Mouse (Mus musculus): ENCODE data around the gene Snx29.

Gene Snx29

DNA sequence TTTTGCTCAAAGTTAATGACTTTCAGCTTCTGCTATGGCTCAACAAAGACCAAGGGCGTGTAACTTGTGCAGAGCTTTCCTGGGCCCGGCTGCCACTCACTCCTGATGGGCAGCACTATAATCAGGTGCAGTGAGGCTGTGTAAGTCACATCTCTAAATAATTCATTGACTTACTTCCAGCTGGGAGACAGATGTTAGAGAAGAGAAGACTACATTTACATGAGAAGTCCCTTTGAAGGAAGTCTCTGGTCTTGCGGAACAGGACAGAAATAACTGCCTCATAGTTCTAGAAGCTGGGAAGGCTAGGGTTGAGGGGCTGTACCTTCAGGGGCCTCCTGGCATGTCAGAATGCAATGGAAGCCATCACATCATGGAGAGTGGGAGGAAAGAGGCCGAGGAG, 127.9 kb downstream of the Snx29 start:
- no peak for DNase-seq (ENCODE audit: low spot score)

DNA sequence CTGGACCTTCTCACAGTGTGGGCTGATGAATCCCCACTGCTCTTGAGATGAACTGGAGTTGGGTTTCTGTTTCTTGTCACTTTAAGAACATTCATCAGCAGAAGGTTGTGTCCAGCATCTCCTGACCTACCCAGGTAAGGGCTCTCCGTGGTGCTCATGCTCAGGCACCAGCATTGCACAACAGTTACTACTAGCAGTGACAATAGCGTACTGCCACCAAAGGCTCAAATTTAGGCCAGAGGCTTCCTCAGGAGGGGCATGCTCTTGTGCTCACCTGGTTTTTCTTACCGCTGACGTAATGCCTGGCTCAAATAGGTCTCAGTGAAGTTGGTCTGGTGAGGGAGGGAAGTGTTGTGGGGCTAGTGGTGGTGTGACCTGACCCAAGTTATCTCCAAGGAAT, 132.2 kb downstream of the Snx29 start:
- DNase-seq (ENCODE audit: low spot score), result no peak

DNA sequence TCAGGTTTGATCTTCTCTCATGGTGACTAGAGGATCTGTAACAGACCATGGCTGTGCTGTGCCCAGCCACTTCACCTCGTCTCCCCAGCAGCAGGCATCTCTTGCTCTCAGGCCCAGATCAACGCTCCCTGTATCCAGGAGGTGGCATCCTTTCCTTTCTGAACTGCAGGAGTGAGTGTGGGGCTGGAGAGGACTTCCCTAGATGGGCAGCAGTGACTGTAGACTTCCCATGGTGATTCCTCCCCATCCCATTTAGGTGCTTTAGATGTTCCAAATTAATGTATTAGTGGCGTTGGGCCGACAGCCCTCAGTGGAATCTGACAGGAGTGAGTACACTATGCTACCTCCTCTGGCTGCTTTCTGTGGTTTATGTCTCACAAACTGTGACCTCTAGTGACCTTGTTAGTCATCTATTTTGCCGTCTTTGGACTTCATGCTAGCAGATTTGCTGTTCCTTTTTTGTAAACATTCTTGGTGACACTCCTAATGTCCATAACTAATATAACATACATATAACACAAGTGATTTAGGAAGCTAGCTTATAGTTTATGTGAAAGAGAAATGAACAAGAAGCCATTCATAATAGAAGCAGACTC, 132.9 kb downstream of the Snx29 start:
- DNase-seq (ENCODE audit: low spot score), result no peak

DNA sequence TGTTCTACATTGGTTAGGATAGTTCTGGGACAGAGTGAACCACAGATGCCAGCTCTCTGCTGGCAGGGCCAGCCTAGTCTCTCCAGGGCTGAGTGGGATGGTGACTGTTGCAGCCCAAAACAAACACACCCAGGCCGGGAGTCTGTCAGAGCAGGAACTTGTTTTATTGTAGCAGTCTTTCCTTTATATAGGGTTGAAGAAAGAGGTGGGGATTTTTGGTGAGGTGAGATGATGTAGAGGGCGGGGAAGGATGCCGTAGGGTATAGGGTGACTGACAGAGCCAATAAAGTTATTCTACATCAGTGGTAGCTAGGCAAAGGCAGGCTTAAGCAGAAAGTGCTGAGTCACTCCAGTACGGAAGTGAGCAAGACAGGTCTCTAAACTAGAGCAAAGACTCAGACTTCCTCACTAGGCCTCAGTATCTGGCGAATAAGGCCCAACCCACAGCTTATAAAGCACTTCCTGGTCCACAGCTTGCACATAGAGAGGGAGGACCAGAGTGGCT, 133.5 kb downstream of the Snx29 start:
- DNase-seq (ENCODE audit: low spot score), result no peak

DNA sequence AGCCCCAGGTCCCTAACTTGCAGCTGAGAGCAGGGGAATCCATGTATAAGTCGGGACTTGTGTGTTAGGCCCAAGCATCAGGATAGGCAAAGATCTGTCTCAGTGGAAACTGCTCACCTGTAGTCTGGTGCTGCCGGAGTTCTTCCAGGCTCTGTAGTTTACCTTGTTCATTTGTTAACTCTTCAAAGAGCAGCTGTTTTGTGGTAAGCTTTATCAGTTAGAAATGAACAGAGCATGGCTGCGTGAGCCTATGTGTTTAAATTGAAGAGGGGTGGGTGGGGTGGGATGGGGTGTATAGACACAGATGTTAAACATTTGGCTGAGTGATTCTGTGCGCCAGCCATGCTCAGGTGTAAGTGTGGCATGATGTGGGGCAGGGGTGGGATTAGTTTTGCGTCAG, 134.4 kb downstream of the Snx29 start:
- DNase-seq (ENCODE audit: low spot score), result no peak

DNA sequence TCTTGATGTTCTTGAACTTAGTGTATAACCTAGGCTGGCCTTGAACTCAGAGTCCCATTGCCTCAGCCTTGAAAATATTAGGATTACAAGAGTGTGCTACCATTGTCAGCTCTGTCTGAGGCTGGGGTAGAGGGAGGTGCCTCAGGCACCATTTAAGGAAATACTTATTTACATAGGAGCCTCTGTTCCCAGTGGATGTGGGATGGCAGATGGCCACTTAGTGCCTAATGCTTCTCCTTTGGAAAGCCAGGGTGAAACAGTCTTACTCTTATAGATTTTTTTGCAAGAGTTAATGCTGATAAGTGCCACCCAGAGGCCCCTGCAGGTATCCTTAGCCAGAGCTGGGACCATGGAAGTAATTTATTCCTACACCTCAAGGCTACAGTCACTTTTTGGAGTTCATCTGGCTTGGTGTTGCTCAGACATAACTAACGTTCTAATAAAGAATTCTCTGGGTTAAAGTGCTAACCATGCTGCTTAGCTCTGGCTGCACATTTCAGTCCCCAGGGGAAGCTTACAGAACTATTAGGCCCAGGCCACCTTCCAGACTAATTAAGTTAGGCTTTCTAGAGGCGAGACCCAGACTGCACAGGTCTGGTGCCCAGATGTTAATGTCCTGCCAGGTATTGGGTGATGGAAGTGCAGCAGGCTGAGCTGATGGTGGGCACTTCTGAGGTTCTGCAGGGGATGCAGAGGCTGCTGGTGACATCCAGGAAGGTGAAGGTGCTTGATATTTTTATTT, 135.1 kb downstream of the Snx29 start:
- DNase-seq (ENCODE audit: low spot score), result no peak

DNA sequence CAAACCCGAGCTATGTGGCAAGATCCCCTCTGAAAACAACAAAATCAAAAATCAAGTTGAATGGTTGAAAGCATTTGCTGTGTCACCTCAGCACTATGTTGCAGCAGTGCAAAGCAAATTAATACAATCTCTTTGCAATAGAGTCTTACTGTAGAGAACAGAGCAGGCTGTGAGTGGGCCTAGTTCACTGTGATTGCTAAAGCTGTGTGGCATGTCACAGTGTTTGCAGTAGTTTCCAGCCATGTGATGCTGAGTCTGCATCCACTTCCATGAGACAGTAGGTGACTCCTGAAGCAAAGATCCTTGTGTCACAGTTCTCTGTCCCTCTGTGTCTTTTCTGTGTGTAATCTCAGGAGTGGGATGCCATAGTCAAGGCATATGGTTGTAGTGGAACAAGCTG, 137.5 kb downstream of the Snx29 start:
- DNase-seq (ENCODE audit: low spot score), result no peak

DNA sequence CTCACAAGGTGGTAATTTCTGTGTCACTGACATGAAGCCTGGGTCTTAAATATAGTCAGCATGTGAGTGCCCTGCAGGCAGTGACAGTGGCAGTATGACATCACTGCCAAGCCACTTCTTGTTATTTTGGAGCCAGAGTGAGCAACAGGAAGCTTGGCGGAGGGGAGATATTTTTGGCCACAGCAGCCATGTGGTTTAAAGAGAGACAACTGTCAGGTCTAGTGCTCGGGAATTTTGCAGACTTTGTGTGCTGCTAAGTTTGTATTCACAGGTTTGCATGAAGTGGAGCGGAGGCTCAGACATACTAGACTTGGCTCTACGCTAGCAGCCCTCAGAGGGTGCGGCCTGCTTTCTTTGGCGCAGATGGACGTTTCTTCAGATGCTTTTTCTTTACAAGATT, 138.9 kb downstream of the Snx29 start:
- no peak for DNase-seq (ENCODE audit: low spot score)

DNA sequence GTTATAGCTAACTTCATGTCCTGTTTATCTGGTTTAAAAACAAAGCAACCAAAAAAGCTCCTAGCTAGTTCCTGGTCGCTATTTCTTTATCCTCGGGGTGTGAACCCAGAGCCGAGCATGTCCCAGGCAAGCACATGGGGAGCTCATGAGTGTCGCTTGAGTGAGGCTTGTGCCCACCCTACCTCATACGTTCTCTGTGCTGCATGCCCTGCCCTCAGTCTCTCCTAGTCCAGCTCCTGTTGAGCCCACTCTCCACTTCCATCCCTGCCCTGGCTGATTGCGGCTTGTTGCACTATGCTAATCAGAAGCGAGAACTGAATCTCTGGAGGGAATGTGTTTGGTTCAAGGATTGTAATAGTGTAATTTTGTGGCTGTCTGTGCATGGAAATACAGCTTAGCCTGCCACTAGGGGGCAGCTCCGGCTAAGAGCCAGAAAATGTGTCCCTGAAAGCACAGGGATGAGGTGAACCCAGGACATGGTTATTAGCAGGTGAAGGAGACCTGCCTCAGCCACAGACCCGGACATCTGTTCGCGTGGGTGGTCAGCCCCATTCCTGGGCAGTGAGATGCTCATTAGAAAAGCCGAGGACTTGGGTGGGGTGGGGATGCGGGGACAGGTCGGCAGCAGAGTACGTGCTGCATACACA, 145.9 kb downstream of the Snx29 start:
- peak; percentile 56 for DNase-seq (ENCODE audit: low spot score)

DNA sequence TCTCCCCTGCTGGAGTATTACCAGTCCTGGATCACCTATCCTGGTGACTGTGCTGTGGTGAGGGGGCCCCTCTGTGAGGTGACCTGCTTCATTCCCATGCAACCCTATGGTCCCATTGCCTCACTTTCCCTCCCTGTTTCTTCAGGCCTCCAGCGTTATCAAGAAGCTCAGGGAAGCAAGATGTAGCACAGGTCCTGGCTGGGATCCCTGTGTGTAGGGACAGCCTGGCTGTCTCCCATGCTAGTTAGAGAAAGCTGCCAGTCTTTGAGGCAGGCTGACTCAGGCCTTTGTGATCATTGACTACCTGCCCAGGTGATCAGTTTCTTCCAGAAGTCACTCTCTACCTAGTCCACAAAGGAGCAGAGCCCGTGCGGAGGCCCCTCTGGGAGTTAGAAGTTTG, 146.8 kb downstream of the Snx29 start:
- DNase-seq (ENCODE audit: low spot score), result no peak

DNA sequence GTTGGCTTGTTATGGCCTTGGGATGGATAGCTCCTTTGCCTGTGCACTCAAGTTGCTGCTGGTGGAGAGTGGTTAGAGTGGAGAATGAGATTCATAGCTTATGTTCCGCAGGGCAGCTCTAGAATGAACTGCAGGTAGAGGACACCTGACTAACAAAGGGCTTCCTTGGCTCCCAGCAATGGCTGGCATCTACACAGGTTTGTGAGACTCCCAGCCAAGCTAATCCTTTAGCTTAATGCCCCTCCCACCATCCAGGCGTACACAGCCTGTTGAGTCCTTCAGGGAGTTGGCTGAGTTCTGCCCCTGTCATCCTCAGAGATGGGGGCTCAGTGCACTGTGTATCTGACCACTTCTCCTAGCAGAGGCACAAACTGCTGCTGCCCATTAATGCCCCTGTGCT, 148.5 kb downstream of the Snx29 start:
- DNase-seq (ENCODE audit: low spot score), result no peak

DNA sequence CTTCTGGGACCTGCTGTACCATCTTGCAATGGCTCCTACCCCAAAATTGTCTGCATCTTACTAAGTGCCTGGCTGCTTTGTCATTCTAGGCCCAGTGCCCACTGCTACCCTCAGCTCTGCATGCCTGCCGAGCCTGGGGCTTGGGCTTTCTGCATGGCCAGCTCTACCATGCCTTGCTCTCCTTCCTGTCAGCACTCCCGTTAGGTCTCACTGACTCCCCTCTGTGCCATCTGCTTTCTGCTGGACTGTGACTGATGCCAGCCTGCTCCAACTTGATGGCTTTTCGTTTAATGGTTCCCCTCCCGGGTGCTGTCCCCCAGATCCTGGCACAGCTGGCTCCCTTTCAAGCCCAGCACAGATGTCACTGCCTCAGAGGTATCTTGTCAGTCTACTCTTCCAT, 150.1 kb downstream of the Snx29 start:
- DNase-seq (ENCODE audit: low spot score), result no peak

DNA sequence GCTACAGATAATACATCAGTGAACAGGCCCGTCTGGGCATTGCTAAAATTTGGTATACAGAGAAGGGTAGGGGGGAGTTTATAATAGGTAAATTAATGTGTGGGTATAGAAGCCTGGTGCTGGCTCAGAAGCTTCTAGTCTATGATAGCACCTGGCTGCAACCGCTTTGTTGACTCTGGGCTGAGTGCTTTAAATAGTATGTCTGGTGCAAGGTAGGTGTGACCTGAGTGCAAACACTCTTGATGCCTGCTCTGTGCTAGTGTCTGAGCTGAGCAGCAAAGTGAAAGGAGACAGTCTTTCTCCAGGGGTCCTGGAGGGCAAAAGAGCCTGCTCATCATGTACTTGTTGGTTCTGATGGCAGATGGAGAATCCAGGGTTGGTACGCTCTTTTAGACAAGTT, 150.8 kb downstream of the Snx29 start:
- DNase-seq (ENCODE audit: low spot score), result no peak

DNA sequence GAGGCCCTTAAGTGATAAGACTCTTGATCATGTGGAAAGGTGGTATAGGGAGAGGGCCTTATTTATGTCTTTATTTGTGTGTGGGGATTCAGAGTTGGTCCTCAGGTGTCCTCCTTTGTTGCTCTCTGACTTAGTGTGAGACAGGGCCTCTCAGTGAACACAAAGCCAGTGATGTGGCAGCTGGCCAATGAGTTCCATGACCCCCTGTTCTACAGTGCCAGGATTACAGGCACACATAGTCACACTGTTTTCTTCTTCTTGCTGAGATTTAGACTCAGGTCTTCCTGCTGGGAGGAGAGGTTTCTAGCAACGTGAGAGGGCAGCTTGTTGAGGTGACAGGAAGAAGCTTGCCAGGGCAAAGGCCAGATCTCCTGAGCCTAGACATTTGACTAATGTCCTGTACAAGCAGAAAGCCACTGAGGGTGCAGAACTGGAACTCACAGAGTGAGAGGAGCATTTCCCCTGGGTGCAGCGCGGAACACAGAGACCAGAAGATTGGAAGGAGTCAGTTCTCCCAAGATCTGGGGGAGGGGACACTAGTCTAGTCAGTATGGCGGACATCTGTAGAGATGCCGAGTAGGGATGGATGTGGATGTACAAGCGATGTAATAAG, 151.3 kb downstream of the Snx29 start:
- peak; percentile 25 for DNase-seq (ENCODE audit: low spot score)

DNA sequence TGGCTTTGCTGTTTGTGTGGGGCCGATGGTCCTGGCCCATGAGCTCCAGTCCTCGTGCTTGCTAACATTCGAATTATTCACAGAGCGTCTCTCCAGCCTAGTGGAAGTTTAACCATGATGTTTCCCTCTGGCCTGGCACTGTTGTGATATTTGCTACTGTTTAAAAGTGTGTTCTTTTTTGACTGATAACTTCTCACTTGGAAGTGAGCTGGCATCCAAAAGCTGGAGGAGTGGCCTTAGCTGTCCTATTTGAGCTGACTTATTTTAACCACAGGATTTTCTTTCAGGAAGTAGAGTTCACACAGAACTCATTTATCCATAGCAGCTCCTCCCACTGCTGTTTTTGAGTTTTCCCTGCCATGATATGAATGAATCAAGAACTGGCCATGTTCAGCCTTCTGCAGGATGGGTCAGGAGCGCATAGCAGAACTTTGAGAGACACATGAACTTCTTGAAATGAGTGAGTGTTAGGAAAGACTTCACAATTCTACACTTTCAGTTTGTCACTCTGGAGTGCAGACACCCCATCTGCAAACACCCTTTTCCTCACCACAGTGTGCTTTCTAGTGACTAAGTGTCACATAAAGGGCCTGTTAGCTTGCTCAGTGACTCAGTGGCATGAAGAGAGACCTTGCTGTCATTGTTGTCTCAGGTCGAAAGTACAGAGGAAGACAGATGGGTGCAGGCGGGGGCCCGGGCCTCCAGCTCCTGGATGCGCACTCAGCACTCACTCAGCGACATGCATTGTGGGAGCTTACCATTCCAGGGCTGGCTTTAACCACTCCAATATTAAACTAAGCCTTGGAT, 152.6 kb downstream of the Snx29 start:
- DNase-seq (ENCODE audit: low spot score), result peak; percentile 47

DNA sequence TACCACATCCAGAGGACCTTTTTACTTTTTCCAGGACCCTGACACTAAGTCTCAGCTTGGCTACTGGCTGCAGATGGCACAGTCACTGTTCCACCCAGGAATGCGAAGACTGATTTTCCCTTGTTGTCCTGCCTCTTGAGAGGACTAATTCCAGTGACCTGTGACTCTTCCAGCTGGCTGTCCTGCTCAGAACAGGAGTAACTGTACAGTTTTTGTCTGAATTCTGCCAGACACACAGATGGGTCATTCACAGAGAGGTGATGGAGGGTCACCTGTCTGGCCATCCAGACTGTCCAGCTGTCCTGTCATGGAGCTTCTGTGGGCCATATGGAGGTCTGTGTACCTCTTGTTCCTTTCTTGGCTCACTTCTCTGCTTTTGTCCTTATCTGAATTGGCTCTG, 153.6 kb downstream of the Snx29 start:
- no peak for DNase-seq (ENCODE audit: low spot score)

DNA sequence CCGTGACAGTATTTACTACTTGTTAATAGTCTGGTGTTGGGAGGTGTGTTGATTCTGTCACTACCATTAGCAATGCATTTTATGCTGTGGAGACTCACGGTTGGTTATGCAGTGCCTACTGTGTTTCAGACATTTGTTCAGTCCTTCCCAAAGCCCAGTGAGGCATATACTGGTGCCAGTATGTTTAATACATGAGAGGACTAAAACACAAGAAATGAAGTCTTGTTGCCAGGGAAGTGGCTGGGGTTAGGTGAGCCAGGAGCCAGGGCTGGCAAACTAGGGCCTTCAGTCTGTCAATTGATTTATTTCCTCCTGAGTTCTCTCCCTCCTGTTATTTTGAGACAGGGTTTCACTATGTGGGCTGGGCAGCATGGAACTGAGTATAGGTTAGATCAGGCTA, 154.3 kb downstream of the Snx29 start:
- no peak for DNase-seq (ENCODE audit: low spot score)

DNA sequence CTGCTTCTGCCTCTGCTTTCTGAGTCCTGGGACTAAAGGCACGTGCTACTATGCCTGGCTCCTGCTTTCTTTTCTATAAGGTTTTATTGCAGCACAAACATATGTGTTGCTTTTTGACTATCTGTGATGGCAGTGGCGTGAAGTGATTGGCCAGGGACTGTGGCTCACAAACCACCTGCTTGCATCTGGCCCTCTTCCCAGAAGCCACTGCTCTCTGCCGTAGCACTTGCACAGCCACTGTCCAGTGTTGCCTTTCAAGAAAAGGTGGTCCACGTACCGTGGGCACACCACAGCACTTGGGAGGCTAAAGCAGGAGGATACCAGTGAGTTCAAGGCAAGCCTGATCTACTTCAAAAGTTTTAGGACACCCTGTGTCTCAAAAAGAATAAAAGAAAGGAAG, 154.9 kb downstream of the Snx29 start:
- DNase-seq (ENCODE audit: low spot score), result no peak

DNA sequence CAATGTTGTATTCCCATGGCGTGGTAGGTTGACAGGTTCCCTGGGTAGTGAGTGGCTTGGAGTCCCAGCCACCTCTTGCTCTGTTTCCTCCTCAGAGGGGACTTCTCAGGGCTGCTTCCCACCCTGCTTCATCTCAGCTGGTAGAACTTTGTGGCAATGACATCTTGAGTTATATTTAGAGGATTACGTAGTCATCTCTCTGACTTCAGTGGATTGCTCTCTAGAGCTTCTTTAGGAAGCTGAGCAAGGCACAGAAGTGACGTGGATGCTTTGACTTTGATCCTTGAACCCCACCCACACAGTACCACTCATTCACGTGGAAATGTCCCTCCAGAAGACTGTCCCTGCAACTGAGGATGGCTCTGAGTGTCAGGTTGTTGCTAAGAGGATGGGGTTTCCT, 156.9 kb downstream of the Snx29 start:
- no peak for DNase-seq (ENCODE audit: low spot score)

DNA sequence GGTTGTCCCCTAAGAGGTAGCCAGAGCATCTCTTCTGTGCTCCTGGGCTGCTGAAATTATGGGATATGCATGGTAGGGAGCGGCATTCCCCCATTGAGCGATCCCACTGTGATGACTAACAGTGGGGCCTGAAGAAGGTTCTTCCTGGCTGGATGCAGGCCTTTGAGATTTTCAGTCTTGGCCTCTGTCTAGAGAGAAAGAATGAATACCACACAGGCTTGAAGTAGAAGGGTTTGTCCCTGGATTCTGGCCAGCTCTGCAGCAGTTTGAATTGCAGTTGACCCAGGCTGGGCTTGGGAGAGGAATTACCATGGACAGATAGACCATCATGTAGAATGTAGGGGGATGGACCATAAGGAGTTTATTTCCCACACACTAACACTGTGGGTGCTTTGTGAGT, 159.5 kb downstream of the Snx29 start:
- no peak for DNase-seq (ENCODE audit: low spot score)

DNA sequence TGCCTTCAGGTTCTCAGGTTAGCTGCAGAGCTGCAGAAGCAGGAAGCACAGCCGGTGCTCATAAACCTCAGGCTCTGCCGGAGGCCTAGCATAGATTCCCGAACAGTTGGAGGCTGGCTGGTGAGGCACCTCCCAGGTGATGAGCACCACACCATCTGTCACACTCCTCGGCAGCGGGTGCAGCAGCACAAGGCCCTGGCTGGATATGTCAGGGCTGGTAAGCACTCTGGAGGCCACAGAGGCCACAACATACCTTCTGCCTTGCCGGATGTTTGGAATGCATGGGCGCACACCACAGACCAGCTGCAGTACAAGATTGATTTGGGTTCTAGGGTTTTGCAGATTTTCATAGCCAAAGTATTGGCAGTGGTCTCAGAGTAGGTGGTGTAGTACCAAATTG, 172.2 kb downstream of the Snx29 start:
- DNase-seq (ENCODE audit: low spot score), result no peak

DNA sequence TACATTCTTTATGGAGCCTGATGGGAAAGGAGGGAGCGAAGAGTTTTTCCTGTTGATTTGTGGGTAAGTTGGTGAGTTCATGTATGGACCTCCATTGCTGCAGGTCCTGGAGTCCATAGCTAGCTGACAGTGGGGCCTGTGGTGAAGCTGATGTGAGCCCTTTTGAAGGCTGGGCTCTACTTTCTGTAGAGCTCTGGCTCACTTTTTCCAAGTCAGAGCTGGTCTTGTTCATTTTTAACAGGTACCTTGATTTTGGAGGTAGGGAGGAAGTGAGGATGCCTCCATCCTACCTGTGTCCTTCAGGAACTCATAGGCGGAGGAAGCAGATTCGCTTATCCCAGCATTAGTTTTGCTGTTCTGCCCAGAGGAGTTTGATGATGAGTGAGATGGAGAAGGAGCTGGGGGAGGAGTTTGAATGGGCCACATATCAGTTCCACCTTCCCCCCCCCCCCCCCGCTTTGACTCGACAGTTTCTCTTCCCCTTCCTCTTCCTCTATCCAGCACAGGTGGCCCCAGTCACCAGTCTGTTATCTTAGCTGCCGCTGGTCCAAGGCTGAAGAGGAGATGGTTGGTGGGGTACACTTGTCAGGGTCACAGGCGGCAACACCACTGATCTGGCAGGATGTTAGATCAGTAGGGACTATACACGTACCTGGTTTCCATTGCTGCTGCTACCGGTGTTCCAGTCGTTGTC, 173.4 kb downstream of the Snx29 start:
- no peak for DNase-seq (ENCODE audit: low spot score)

Data from yolk sac, embryonic 10.5 days (tissue).